In the genomic region with DNA sequence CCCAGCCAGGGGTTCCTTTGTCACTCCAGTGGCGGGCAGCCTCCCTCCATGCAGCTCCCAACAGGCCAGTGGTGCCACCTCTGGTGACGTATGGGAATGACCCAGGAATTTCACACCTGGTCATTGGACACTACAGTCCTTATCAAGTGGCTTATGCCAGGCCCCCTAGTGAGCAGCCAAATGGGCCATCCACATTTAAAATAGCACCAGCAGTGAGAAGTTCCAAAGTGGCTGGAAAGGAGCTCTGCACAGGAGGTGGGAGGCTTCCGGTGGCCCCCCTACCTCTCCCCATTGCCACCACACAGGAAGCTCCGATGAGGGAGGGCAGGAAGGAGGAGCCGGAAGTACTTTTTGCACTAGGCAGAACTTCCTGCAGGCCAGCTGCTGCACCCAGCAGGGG, we compare ENCODE assay signal across 10 mouse cellular contexts.
DNase-seq lines count a peak whose midpoint lies in the region; ATAC-seq lines count a peak whose summit lies in the region.
"Had no signal": no experiment of that assay in that cellular context is flagged by ENCODE, and none has a peak within 500 bp of the region (broad histone marks: within the 10 kb centered on the region; RNA-seq: fewer than 3 reads in every experiment).

No protein-coding gene starts in this region.

- H3K4me3 ChIP-seq in midbrain, embryonic 11.5 days (ENCODE audit: low read depth, low read length), result no peak overlapping the region
- no peak overlapping the region for H3K4me3 ChIP-seq in midbrain, embryonic 13.5 days (replicated peaks)
- H3K4me3 ChIP-seq in embryonic facial prominence, embryonic 10.5 days, result no peak overlapping the region
- H3K4me3 ChIP-seq: stomach, embryonic 15.5 days had no signal

- no peaks in the 10 kb centered on the region for H3K27me3 ChIP-seq in midbrain, embryonic 11.5 days (ENCODE audit: control insufficient read depth, insufficient read depth, low read length)
- H3K27me3 ChIP-seq in midbrain, embryonic 13.5 days, result no peaks in the 10 kb centered on the region
- H3K27me3 ChIP-seq in embryonic facial prominence, embryonic 10.5 days (replicated peaks; ENCODE audit: low read depth, poor library complexity, severe bottlenecking), result 0 out of 2 replicates have a peak, but pooled peaks cover 3% of the 10 kb centered on the region
- H3K27me3 ChIP-seq: stomach, embryonic 15.5 days had no signal

- H3K27ac ChIP-seq in midbrain, embryonic 11.5 days (ENCODE audit: low read depth, low read length), result no peak overlapping the region
- H3K27ac ChIP-seq in midbrain, embryonic 13.5 days, result no peak overlapping the region
- peak overlapping the region; percentile 60 for H3K27ac ChIP-seq in embryonic facial prominence, embryonic 10.5 days (replicated peaks)
- H3K27ac ChIP-seq: liver, embryonic 14.5 days had no signal

- DNase-seq in midbrain, embryonic 11.5 days (ENCODE audit: low spot score, missing footprints), result peak; percentile 79
- peak; percentile 59 for DNase-seq in embryonic facial prominence, embryonic 10.5 days (ENCODE audit: low spot score)
- peak; percentile 18 to 23 for DNase-seq in heart, postnatal 36 days
- DNase-seq in skeletal muscle tissue, adult 2 months (ENCODE audit: low read depth, low spot score), result peak; percentile 46
- DNase-seq in layer of hippocampus, adult 18-20 months (ENCODE audit: low spot score in 2 of 2), result no peak
- DNase-seq in adipocyte (ENCODE audit: low spot score), result no peak
- DNase-seq in yolk sac, embryonic 10.5 days (ENCODE audit: low spot score), result no peak

- H3K4me2 ChIP-seq in midbrain, embryonic 11.5 days, result no peak overlapping the region
- H3K4me2 ChIP-seq in midbrain, embryonic 13.5 days (replicated peaks), result no peak overlapping the region
- H3K4me2 ChIP-seq: stomach, embryonic 15.5 days had no signal

- intact Hi-C loops in heart, postnatal 36 days (cut with DNase I), result no loop called here

- no peak overlapping the region for H3K9ac ChIP-seq in midbrain, embryonic 11.5 days (ENCODE audit: low read length)
- H3K9ac ChIP-seq in midbrain, embryonic 13.5 days (replicated peaks), result no peak overlapping the region
- H3K9ac ChIP-seq: liver, embryonic 14.5 days; stomach, embryonic 15.5 days had no signal

- H3K36me3 ChIP-seq in midbrain, embryonic 11.5 days (ENCODE audit: control insufficient read depth, insufficient read depth, low read length), result no peaks in the 10 kb centered on the region
- no peaks in the 10 kb centered on the region for H3K36me3 ChIP-seq in midbrain, embryonic 13.5 days
- H3K36me3 ChIP-seq in embryonic facial prominence, embryonic 10.5 days (replicated peaks), result peaks cover 12% of the 10 kb centered on the region
- H3K36me3 ChIP-seq: stomach, embryonic 15.5 days had no signal

- H3K4me1 ChIP-seq in midbrain, embryonic 11.5 days (ENCODE audit: control insufficient read depth, insufficient read depth, low read length), result no peaks in the 10 kb centered on the region
- no peaks in the 10 kb centered on the region for H3K4me1 ChIP-seq in midbrain, embryonic 13.5 days (replicated peaks)
- H3K4me1 ChIP-seq in embryonic facial prominence, embryonic 10.5 days, result peaks cover 40% of the 10 kb centered on the region

- no peak for ATAC-seq in midbrain, embryonic 11.5 days (ENCODE audit: low FRiP score)
- ATAC-seq in midbrain, embryonic 13.5 days, result no peak

- WGBS in midbrain, embryonic 11.5 days, result 30% methylated on average over 5 of the region's 5 CpGs
- WGBS in midbrain, embryonic 13.5 days, result 38% methylated on average over 5 of the region's 5 CpGs
- WGBS in embryonic facial prominence, embryonic 10.5 days, result 29% methylated on average over 5 of the region's 5 CpGs

- H3K9me3 ChIP-seq in midbrain, embryonic 11.5 days (ENCODE audit: control insufficient read depth, low read length), result no peaks in the 10 kb centered on the region
- no peaks in the 10 kb centered on the region for H3K9me3 ChIP-seq in midbrain, embryonic 13.5 days
- peaks cover 8% of the 10 kb centered on the region; the same call in 1 of the 2 replicates for H3K9me3 ChIP-seq in embryonic facial prominence, embryonic 10.5 days
- H3K9me3 ChIP-seq: stomach, embryonic 15.5 days had no signal

Comparison
In these comparisons a context has a peak if more than half of its experiments do, and no peak if none do; other contexts are left out.
1. DNase-seq: peak in midbrain, embryonic 11.5 days (single experiment), embryonic facial prominence, embryonic 10.5 days (single experiment), heart, postnatal 36 days (2 of 2) and skeletal muscle tissue, adult 2 months (single experiment); none in layer of hippocampus, adult 18-20 months (0 of 2), adipocyte (single experiment) and yolk sac, embryonic 10.5 days (single experiment).